Mouse (Mus musculus) inflammation-experienced regulatory T-cells, adult 6 months (primary cell): Measurements from ENCODE around the gene Gm10770. TPM values are rescaled to one million over a fixed set of nuclear protein-coding genes. Genes with fewer than 3 reads are reported as not detected.
"Not testable (repeated sequence)": the region's sequence is repeated elsewhere in the genome, so short reads cannot be mapped to it uniquely, and the experiment has no call there.

Experiments
- ATAC-seq: one replicate; pipeline ENCODE4 v1.8.0; 2017
- polyA plus RNA-seq, 3 experiments: library from polyadenylated mRNA; unstranded; fragments of 100-300 nt; shearing (Covaris generic); gene quantifications; one replicate each; pipeline ENCODE4 v1.2.1; 2017

Gene Gm10770
- polyA plus RNA-seq = not detected

DNA sequence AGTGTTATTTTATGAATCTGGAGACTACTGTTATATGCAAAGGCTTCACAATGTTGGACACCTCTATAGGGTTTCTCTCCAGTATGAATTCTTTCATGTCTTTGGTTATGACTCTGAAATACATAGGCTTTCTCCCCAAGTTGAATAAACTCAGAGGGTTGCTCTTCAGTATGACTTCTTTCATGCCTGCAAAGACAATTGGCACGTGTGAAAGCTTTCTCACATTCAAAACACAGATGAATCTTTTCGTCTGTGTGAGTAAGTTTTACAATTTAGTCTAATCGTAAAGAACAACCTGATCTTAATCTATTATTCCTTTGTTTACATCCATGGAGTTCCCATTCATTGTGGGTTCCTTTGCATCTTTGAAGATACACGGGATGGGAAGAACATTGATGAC is at the start of gene Gm10770:
Gene Gm10770, minus strand, starts transcription at position 101 of the 400 bp plus-strand sequence.
- not testable (repeated sequence) for ATAC-seq

GRCm38 (mm10) chr2:150223263-150223662 is 43.8 kb upstream of the Gm10770 start:
- not testable (repeated sequence) for ATAC-seq

- peak; percentile 22 for ATAC-seq
These were observed 38.9 kb upstream of the Gm10770 start for GRCm38 (mm10) chr2:150218363-150218725.

DNA sequence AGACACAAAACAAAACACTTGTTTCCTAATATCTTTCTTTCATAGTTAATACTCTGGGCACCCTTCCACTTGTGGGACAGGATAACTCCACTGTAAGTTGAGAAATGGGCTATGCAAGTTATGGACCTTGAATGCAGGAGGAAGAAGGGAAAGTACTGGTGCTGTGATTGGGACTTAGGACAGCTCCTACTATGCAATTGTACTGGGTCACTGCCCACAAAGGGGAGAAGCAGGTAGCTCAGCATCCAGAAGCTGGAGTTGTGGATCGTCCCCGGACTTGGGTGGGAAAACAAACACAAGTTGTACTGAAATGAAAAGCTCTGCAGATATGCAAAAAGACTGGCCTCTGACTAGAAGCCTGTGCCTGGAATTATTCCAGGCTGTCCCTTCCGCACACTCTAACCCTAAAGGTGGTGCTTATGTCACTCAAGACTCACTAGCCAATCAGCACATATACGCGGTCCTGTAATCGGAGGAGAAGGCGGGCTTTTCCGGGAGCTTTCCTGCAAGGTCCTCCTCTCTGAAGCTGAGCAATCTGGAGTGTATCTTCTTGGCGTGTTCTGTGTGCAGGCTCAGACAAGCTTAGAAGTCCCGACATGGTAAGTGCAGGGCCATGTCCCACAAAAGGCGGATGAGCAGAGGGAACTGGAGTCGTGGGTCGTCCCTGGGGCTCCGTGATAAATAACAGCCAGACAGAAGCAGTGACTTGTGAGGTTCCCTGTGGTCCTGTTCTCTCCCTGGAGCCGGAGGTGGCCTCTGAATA is 38.3 kb upstream of the Gm10770 start, which contains the start of gene Zfp937:
Gene Zfp937, plus strand, starts transcription at position 474 of the 763 bp plus-strand sequence.
- peak; percentile 98 for ATAC-seq

- ATAC-seq = peak; percentile 68
These were observed 2.1 kb upstream of the Gm10770 start, which contains the start of gene Gm14139 for GRCm38 (mm10) chr2:150181570-150181999. Gene Gm14139 (plus strand): TSS chr2:150181755.

- ATAC-seq = not testable (repeated sequence)
These were observed 1.6 kb upstream of the Gm10770 start for GRCm38 (mm10) chr2:150181046-150181445.

- no peak for ATAC-seq
These were observed 5.6 kb downstream of the Gm10770 start for GRCm38 (mm10) chr2:150173833-150174232.

DNA sequence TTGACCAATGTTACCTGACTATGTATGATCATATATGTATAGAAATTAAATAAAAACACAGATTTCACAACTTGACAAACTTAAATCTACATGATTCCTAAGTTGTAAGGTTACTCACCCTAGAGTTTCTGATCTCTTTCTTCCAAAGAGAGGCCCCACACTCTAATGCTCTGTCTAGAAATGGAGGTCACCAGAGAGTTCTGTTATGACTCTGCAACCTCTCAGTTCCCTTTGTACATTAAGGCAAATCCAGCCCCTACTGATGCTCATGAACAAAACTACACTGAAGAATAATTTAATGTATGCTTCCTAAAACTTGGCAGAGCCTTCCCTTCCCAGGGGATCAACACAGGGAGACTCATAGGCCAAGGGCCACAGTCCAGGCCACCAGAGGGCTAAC is 12.8 kb downstream of the Gm10770 start:
- ATAC-seq = no peak

DNA sequence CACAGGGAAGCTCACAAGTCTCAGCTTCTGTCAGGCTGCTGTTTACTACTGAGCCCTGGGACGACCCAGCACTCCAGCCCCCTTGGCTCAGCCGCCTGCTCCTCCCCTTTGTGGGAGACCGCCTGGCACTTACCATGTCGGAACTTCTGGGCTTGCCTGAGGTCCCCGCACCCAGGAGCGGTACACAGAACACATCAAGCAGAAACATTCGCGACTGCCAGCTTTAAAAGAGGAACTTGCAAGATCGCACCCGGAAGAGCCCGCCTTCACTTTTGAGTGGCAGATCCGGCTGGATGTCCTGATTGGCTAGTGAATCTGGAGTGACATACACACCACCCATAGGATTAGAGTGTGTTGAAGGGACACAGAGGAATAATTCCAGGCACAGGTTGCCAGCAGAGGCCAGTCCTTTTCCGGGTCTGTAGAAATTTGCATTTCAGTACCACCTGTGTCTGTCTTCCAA is 43.0 kb downstream of the Gm10770 start, which contains the start of gene Zfp120:
Gene Zfp120, minus strand, starts transcription at position 274 of the 463 bp plus-strand sequence.
- ATAC-seq = peak; percentile 97

DNA sequence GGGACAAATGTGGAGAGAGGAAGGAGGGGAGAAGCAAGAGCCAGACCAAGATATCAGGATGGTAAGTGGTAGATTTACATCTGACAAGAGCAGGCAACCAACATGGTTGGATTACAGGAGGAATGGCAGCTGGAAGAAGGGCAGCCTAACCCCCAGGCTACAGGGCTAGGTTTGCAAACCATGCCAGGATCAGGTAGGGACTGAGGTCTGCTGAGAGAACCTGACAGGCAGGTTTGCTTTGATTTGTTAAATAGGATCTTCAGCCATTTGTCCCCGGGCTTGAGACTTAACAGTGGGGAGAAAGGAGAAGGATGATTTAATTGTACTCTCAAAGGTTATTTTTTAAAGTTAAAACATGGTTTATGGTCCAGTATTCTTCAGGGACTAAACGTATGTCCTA is 46.7 kb downstream of the Gm10770 start:
- ATAC-seq = no peak

DNA sequence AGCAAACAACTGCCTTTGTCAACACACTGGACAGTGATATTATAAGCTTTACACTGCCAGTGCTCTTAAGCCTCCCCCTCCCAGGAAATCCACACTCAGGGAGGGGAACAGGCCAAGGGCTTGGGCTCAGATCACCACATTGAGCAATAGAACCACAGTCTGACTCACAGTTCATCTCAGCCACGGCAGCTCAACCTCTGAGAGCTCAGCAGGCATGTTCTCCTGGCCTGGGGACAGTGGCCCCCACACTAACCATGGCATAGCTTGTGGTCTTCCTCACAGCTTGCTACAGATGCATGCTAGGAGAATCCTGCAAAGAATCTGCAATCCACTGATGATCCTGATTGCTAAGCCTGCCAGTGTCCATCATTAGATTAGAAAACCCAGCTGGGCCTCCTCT is 47.5 kb downstream of the Gm10770 start:
- not testable (repeated sequence) for ATAC-seq

Other genes with a start within 250 kb of the Gm10770 start
- gene Zfp120, start 43.0 kb downstream of the Gm10770 start, polyA plus RNA-seq = 10 to 100 TPM; 35.5 to 53.2 (median 42.1) TPM
- 1 to 10 TPM in 2 of 3 experiments, under 1 TPM in 1; 0.59 to 1.5 (median 1.2) TPM for gene Gm14139, start 2.1 kb upstream of the Gm10770 start, polyA plus RNA-seq
- gene Zfp937, start 38.4 kb upstream of the Gm10770 start, polyA plus RNA-seq = 10 to 100 TPM; 10.9 to 18.2 (median 17.3) TPM
- gene Gm21994, start 75.9 kb upstream of the Gm10770 start, polyA plus RNA-seq = 10 to 100 TPM in 2 of 3 experiments, 1 to 10 TPM in 1; 9.2 to 25.1 (median 16.7) TPM
- gene Gm14124, start 77.8 kb upstream of the Gm10770 start, polyA plus RNA-seq = under 1 TPM in 1 of 3 experiments, not detected in 2; 0.13 TPM
- gene Gm10130, start 144.0 kb upstream of the Gm10770 start, polyA plus RNA-seq = 10 to 100 TPM in 1 of 3 experiments, 1 to 10 TPM in 1, not detected in 1; 6.4 to 21.2 TPM
- gene 3300002I08Rik, start 183.1 kb upstream of the Gm10770 start, polyA plus RNA-seq = 10 to 100 TPM in 1 of 3 experiments, 1 to 10 TPM in 2; 7.1 to 15.9 (median 9.0) TPM